Mouse (Mus musculus) myocyte (in vitro differentiated cells): Measurements from ENCODE around the gene Klc2.

Experiments used
- CEBPB ChIP-seq: IDR thresholded peaks from 2 replicates; pipeline ENCODE4 v1.6.1; 2011; ENCODE audit warnings: mild to moderate bottlenecking, moderate library complexity; ENCODE audit not compliant: poor library complexity, insufficient read depth, severe bottlenecking
- E2F4 ChIP-seq: IDR thresholded peaks from one replicate; pipeline ENCODE4 v1.6.1; 2011; ENCODE audit warnings: mild to moderate bottlenecking, control low read depth, moderate library complexity; ENCODE audit not compliant: insufficient read depth
- MAX ChIP-seq: IDR thresholded peaks from one replicate; pipeline ENCODE4 v1.6.1; 2011; ENCODE audit warnings: low read depth, mild to moderate bottlenecking, control low read depth
- MYOD1 ChIP-seq, 3 experiments: IDR thresholded peaks; one replicate each; pipeline ENCODE4 v1.6.1; 2011; ENCODE audit warnings: control low read depth in 2 of 3, low read depth in 2 of 3, mild to moderate bottlenecking in 2 of 3, moderate library complexity in 1 of 3; ENCODE audit not compliant: insufficient read length in 2 of 3, control insufficient read depth in 1 of 3
- POLR2A ChIP-seq: IDR thresholded peaks from one replicate; pipeline ENCODE4 v1.6.1; 2011; ENCODE audit warnings: low read depth, mild to moderate bottlenecking, control low read depth, moderate library complexity; ENCODE audit not compliant: insufficient read length
- USF1 ChIP-seq: IDR thresholded peaks from one replicate; pipeline ENCODE4 v1.6.1; 2011; ENCODE audit warnings: low read depth, mild to moderate bottlenecking, control low read depth, moderate library complexity

DNA sequence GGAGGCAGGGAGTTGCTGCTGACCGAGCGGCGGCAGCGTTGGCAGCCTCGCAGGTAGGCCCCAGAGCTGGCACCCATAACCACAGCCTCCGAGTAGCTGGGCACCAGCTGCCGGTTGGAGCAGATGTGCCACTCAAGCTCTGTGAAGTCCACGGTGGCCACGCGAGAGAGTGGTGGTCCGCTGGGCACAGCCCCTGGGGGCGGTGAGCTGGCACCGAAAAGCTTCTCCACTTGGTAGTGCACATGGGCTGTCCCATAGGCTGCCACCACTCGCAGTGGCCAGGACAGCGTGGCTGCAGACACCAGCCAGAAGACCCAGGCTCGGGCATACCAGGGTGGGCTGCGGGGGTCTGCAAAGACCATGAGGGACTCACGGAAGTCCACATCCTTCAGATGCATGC is 36.4 kb downstream of the Klc2 start:
- no peak for TF ChIP-seq MYOD1 (IDR thresholded peaks at IDR 0.05; ENCODE audit: control insufficient read depth in 1 of 3, insufficient read length in 2 of 3, low read depth in 2 of 3)
- TF ChIP-seq POLR2A: no peak
- TF ChIP-seq E2F4: no peak
- TF ChIP-seq MAX: no peak
- TF ChIP-seq USF1: no peak
- no peak for TF ChIP-seq CEBPB
